In genomic region chr19:33979007-33979406, GRCm38 (mm10) we compare ENCODE assay signal across 9 mouse cellular contexts. TPM values are rescaled to one million over a fixed set of nuclear protein-coding genes. Genes with fewer than 3 reads are reported as not detected.
DNase-seq lines count a peak whose midpoint lies in the region; ATAC-seq and TF ChIP-seq lines count a peak whose summit lies in the region.
"Had no signal": no experiment of that assay in that cellular context is flagged by ENCODE, and none has a peak within 500 bp of the region (broad histone marks: within the 10 kb centered on the region; RNA-seq: fewer than 3 reads in every experiment).

No protein-coding gene starts in this region.

- H3K4me3 ChIP-seq in liver, embryonic 14.5 days (ENCODE audit: insufficient read depth in 1 of 2, low read depth in 2 of 2, low read length in 2 of 2): no peak overlapping the region

- peak; percentile 57; the same call in 1 of the 2 replicates for ATAC-seq in frontal cortex, adult (ENCODE audit: low TSS enrichment)
- no peak for ATAC-seq in liver, embryonic 14.5 days (ENCODE audit: insufficient read depth)

- H3K4me2 ChIP-seq in liver, embryonic 14.5 days (ENCODE audit: low read depth): no peak overlapping the region

- WGBS in liver, embryonic 14.5 days (ENCODE audit: insufficient replicate concordance): 40% methylated on average over 3 of the region's 3 CpGs

- H3K9me3 ChIP-seq in liver, embryonic 14.5 days (ENCODE audit: control insufficient read depth, low read length): no peaks in the 10 kb centered on the region

- no peak for TF ChIP-seq EP300 in liver, embryonic 14.5 days (IDR thresholded peaks at IDR 0.05; ENCODE audit: low read depth)

- peak; percentile 35; the same call in 1 of the 2 replicates for TF ChIP-seq CTCF in liver, embryonic 14.5 days (IDR thresholded peaks at IDR 0.05; ENCODE audit: low read depth)

- H3K27me3 ChIP-seq in liver, embryonic 14.5 days (ENCODE audit: control insufficient read depth, insufficient read depth, low read length): no peaks in the 10 kb centered on the region

- no peak for DNase-seq in frontal cortex, postnatal 25 days (ENCODE audit: low spot score in 2 of 2)
- DNase-seq in liver, embryonic 14.5 days (ENCODE audit: low read depth in 3 of 3, low spot score in 3 of 3): no peak
- DNase-seq in liver (no peak), R1 (ENCODE audit: low read depth, low spot score) (peak; percentile 44)
- DNase-seq in lung, postnatal 25 days (ENCODE audit: low spot score): peak; percentile 16
- no peak for DNase-seq in testis, postnatal 14 days (ENCODE audit: low spot score)
- no peak for DNase-seq in gastrocnemius, adult 18-20 months (ENCODE audit: low spot score)

- no peaks in the 10 kb centered on the region for H3K36me3 ChIP-seq in liver, embryonic 14.5 days (replicated peaks; ENCODE audit: control insufficient read depth, insufficient read depth, low read depth)

- no peaks in the 10 kb centered on the region for H3K4me1 ChIP-seq in liver, embryonic 14.5 days (replicated peaks; ENCODE audit: control insufficient read depth in 2 of 2, insufficient read depth in 2 of 2, low read length in 1 of 2)

- H3K27ac ChIP-seq in liver, embryonic 14.5 days: no peak overlapping the region

- no peak overlapping the region for H3K9ac ChIP-seq in liver, embryonic 14.5 days (replicated peaks)

RNA-seq across cellular contexts. Expression of gene Lipf, which starts 18.0 kb away (rescaled TPM):
- polyA plus RNA-seq in liver, embryonic 14.5 days (2012; rRNA removed): not detected in 2 replicates
- not detected in 2 replicates for polyA plus RNA-seq in liver, embryonic 14.5 days (2014; fragmentation: Nextera tagmentation; extraction: Ambion mirVana)
- under 1 TPM in 1 of 2 experiments, not detected in 1; 0.17 TPM for total RNA-seq in gastrocnemius, adult 18-20 months (2021)
- polyA plus RNA-seq: neural tube, embryonic 11.5 days had no signal

RNA-seq across cellular contexts. Expression of gene Lipk, which starts 29.1 kb away (rescaled TPM):
- polyA plus RNA-seq in liver, embryonic 14.5 days (2012; rRNA removed): not detected in 2 replicates
- polyA plus RNA-seq in liver, embryonic 14.5 days (2014; fragmentation: Nextera tagmentation; extraction: Ambion mirVana): not detected in 2 replicates
- not detected for total RNA-seq in gastrocnemius, adult 18-20 months (2021)
- polyA plus RNA-seq: neural tube, embryonic 11.5 days had no signal

Comparison
In these comparisons a context has a peak if more than half of its experiments do, and no peak if none do; other contexts are left out.
1. DNase-seq: peak in R1 (single experiment) and lung, postnatal 25 days (single experiment); none in frontal cortex, postnatal 25 days (0 of 2), liver, embryonic 14.5 days (0 of 3), liver (single experiment), testis, postnatal 14 days (single experiment) and gastrocnemius, adult 18-20 months (single experiment).